Mouse (Mus musculus): Measurements from ENCODE around the gene Mamld1. TPM values are rescaled to one million over a fixed set of nuclear protein-coding genes. Genes with fewer than 3 reads are reported as not detected.

The Mamld1 gene
- total and polyA plus RNA-seq, 3 experiments = not detected

DNA sequence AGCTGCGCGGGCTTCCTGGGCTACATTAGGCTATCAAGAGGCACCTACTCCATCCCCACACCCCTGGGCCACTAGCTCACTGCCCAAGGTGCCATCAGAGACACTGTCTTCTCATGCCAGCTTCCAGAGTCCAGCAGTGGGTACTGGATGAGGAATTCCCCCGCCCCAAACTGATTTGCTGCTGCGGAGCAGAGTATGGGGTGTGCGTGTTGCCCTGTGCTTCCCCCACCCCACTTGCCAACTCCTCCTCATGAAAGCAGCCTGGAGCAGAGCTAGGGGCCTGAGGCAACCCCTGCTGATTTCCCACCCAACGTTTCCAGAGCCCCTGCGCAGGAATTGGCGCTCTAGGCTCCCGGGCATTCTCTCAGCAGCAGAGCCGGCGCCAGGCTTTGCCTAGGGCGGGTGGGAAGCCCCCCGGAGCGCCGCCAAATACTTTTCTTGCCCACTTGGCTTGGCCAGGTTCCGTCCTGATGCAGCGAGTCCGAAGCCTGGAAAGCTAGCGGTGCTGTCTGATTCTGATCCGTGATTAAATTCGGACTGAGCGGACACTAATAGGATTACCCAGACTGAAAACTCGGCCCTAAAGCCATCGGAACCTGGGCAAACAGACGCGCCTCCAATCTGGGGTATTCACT lies 738 bp downstream of the Mamld1 start:
- H3K36me3 ChIP-seq (replicated peaks in 1 of 2; ENCODE audit: control insufficient read depth in 1 of 2, insufficient read depth in 1 of 2, low read length in 1 of 2) = no peaks in the 10 kb centered on the region

GRCm38 (mm10) chrX:71051361-71052114 lies 1.5 kb downstream of the Mamld1 start:
- dilution Hi-C loops (cut with MboI; ENCODE audit: extremely low pct_ligation_motif_present, extremely low pct_unique_long_range_greater_than_20kb, low sequenced_read_pairs) (no loop called here), in situ Hi-C loops (cut with MboI; ENCODE audit: low pct_ligation_motif_present, low pct_unique_long_range_greater_than_20kb, low sequenced_read_pairs) (no loop called here)
- no peaks in the 10 kb centered on the region for H3K9me3 ChIP-seq (replicated peaks; ENCODE audit: low read length)
- H3K27ac ChIP-seq (ENCODE audit: insufficient read depth, low read depth) = no peak overlapping the region
- no peak for DNase-seq (ENCODE audit: extremely low read depth)
- H3K4me1 ChIP-seq (ENCODE audit: control insufficient read depth in 1 of 2, insufficient read depth in 2 of 2) = no peaks in the 10 kb centered on the region
- no peak for TF ChIP-seq SMC3 (IDR thresholded peaks at IDR 0.05; ENCODE audit: low read depth, low read length)
- no peak for TF ChIP-seq MEF2A (IDR thresholded peaks at IDR 0.05; ENCODE audit: borderline replicate concordance, low read depth, low read length)
- TF ChIP-seq SIN3A (IDR thresholded peaks at IDR 0.05; ENCODE audit: low read length) = no peak
- no peak for TF ChIP-seq USF1 (IDR thresholded peaks at IDR 0.05; ENCODE audit: low read depth, low read length)
- no peak for TF ChIP-seq ZMIZ1 (IDR thresholded peaks at IDR 0.05; ENCODE audit: low read depth, low read length)
- no peak for TF ChIP-seq RCOR1 (conservative IDR thresholded peaks at IDR 0.05; ENCODE audit: low read depth, low read length)
- TF ChIP-seq CTCF (conservative IDR thresholded peaks at IDR 0.05 in 1 of 2, IDR thresholded peaks at IDR 0.05 in 1 of 2; ENCODE audit: low read depth in 2 of 2, low read length in 2 of 2) = no peak
- H3K27me3 ChIP-seq (replicated peaks) = no peaks in the 10 kb centered on the region
- no peaks in the 10 kb centered on the region for H3K79me2 ChIP-seq (replicated peaks; ENCODE audit: control insufficient read depth, extremely low read depth, insufficient read depth, poor library complexity, severe bottlenecking)
- no peaks in the 10 kb centered on the region for H3K36me3 ChIP-seq (replicated peaks in 1 of 2; ENCODE audit: control insufficient read depth in 1 of 2, insufficient read depth in 1 of 2, low read length in 1 of 2)
- no peak overlapping the region for H3K9ac ChIP-seq (ENCODE audit: insufficient read depth, low read depth)
- H3K4me3 ChIP-seq (replicated peaks in 1 of 3; ENCODE audit: low read depth in 2 of 3, low read length in 2 of 3, poor library complexity in 1 of 3) = no peak overlapping the region
- no peak overlapping the region for H3K4me2 ChIP-seq (ENCODE audit: insufficient read depth, low read depth, poor library complexity, severe bottlenecking)

More for the DNA sequence above, 738 bp downstream of the Mamld1 start:
- H3K4me3 ChIP-seq (replicated peaks in 1 of 3; ENCODE audit: low read depth in 2 of 3, low read length in 2 of 3, poor library complexity in 1 of 3) = no peak overlapping the region
- no peak for DNase-seq (ENCODE audit: extremely low read depth)
- H3K27ac ChIP-seq (ENCODE audit: insufficient read depth, low read depth) = no peak overlapping the region
- no peak overlapping the region for H3K9ac ChIP-seq (ENCODE audit: insufficient read depth, low read depth)
- TF ChIP-seq SIN3A (IDR thresholded peaks at IDR 0.05; ENCODE audit: low read length) (no peak), ZMIZ1 (IDR thresholded peaks at IDR 0.05; ENCODE audit: low read depth, low read length) (no peak), SMC3 (IDR thresholded peaks at IDR 0.05; ENCODE audit: low read depth, low read length) (no peak), TCF12 (IDR thresholded peaks at IDR 0.05; ENCODE audit: low read depth, low read length) (no peak)
- no peaks in the 10 kb centered on the region for H3K27me3 ChIP-seq (replicated peaks)
- in situ Hi-C loops (cut with MboI; ENCODE audit: low pct_ligation_motif_present, low pct_unique_long_range_greater_than_20kb, low sequenced_read_pairs) (no loop called here), dilution Hi-C loops (cut with MboI; ENCODE audit: extremely low pct_ligation_motif_present, extremely low pct_unique_long_range_greater_than_20kb, low sequenced_read_pairs) (no loop called here)
- H3K9me3 ChIP-seq (replicated peaks; ENCODE audit: low read length) = no peaks in the 10 kb centered on the region
- H3K4me2 ChIP-seq (ENCODE audit: insufficient read depth, low read depth, poor library complexity, severe bottlenecking) = no peak overlapping the region
- no peaks in the 10 kb centered on the region for H3K79me2 ChIP-seq (replicated peaks; ENCODE audit: control insufficient read depth, extremely low read depth, insufficient read depth, poor library complexity, severe bottlenecking)
- H3K4me1 ChIP-seq (ENCODE audit: control insufficient read depth in 1 of 2, insufficient read depth in 2 of 2) = no peaks in the 10 kb centered on the region

GRCm38 (mm10) chrX:71052115-71052478 lies 2.0 kb downstream of the Mamld1 start:
- in situ Hi-C loops (cut with MboI; ENCODE audit: low pct_ligation_motif_present, low pct_unique_long_range_greater_than_20kb, low sequenced_read_pairs) = no loop called here
- Histone ChIP-seq H3K9me3 (replicated peaks; ENCODE audit: low read length) (no peaks in the 10 kb centered on the region), H3K9ac (ENCODE audit: insufficient read depth, low read depth) (no peak overlapping the region), H3K36me3 (replicated peaks in 1 of 2; ENCODE audit: control insufficient read depth in 1 of 2, insufficient read depth in 1 of 2, low read length in 1 of 2) (no peaks in the 10 kb centered on the region), H3K27ac (ENCODE audit: insufficient read depth, low read depth) (no peak overlapping the region), H3K27me3 (replicated peaks) (no peaks in the 10 kb centered on the region), H3K79me2 (replicated peaks; ENCODE audit: control insufficient read depth, extremely low read depth, insufficient read depth, poor library complexity, severe bottlenecking) (no peaks in the 10 kb centered on the region), H3K4me1 (ENCODE audit: control insufficient read depth in 1 of 2, insufficient read depth in 2 of 2) (no peaks in the 10 kb centered on the region), H3K4me2 (ENCODE audit: insufficient read depth, low read depth, poor library complexity, severe bottlenecking) (no peak overlapping the region), H3K4me3 (replicated peaks in 1 of 3; ENCODE audit: low read depth in 2 of 3, low read length in 2 of 3, poor library complexity in 1 of 3) (no peak overlapping the region)
- DNase-seq (ENCODE audit: extremely low read depth) = no peak
- dilution Hi-C loops (cut with MboI; ENCODE audit: extremely low pct_ligation_motif_present, extremely low pct_unique_long_range_greater_than_20kb, low sequenced_read_pairs) = no loop called here
- no peak for TF ChIP-seq MAX (IDR thresholded peaks at IDR 0.05; ENCODE audit: low read length)
- no peak for TF ChIP-seq RAD21 (IDR thresholded peaks at IDR 0.05; ENCODE audit: low read depth, low read length)
- TF ChIP-seq TCF12 (IDR thresholded peaks at IDR 0.05; ENCODE audit: low read depth, low read length) = no peak
- no peak for TF ChIP-seq UBTF (IDR thresholded peaks at IDR 0.05; ENCODE audit: low read depth, low read length)
- TF ChIP-seq BHLHE40 (IDR thresholded peaks at IDR 0.05; ENCODE audit: low read depth, low read length) = no peak
- no peak for TF ChIP-seq NELFE (IDR thresholded peaks at IDR 0.05; ENCODE audit: low read depth, low read length)
- no peak for TF ChIP-seq JUN (IDR thresholded peaks at IDR 0.05; ENCODE audit: insufficient read depth, low read depth, low read length)
- TF ChIP-seq SMC3 (IDR thresholded peaks at IDR 0.05; ENCODE audit: low read depth, low read length) = no peak

Data from CH12.LX (cell line).